Mouse (Mus musculus): ENCODE measurements at regions not wholly inside any gene's neighbourhood (a gene's known extent, or its start where the extent isn't known, plus 50 kb on each side); places are given as distances from the start of the nearest gene placed in this dataset.

DNA sequence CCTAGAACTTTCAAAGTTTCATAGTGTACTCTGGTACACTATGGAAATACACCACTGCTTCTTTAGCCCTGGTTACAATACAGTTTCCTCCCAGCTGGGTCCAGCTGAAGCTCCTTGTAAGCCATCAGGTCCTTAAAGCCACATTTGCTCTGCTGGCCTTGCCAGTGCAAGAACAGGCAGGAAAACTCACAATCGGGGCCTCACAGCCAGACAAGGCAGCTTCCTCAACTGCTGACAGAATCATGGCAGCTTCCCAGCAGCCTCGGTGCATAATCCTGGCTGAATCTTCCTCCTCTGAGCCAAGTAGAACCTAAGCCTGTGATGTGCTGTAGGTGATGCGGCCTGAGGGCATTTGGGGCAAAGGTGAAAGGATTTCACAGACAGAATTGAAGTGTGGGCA is 320.5 kb upstream of the Zmiz1 start:
- Histone ChIP-seq H3K9ac (no peak overlapping the region), H3K27me3 (replicated peaks) (no peaks in the 10 kb centered on the region), H3K4me2 (no peak overlapping the region), H3K9me3 (replicated peaks) (peaks cover 5% of the 10 kb centered on the region; the same call in 1 of the 2 replicates), H3K36me3 (no peaks in the 10 kb centered on the region), H3K4me3 (no peak overlapping the region), H3K27ac (no peak overlapping the region), H3K4me1 (no peaks in the 10 kb centered on the region)
- 41% methylated on average over 3 of the region's 3 CpGs for WGBS (ENCODE audit: insufficient replicate concordance)
- no peak for ATAC-seq

DNA sequence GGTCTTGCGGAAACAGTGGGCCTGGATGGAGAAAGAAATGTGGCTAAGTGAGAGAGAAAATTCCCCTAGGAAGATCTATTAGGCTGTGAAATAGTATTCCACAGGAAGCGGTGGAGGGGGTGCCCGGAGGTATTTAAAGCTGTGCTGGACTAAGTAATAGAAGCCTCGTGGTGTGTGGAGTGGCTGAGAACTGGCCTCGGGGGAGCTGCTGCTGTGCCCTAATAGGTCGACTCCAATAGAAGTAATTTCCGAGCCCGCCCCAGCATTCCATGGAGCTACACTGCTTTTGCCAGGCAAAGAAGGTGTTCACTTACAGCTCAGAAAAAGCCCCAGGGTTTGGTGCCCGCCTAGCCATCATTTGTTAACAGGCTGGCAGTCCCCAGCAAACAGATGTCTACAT is 317.1 kb upstream of the Zmiz1 start:
- Histone ChIP-seq H3K9ac (no peak overlapping the region), H3K4me3 (no peak overlapping the region), H3K36me3 (no peaks in the 10 kb centered on the region), H3K4me2 (no peak overlapping the region), H3K9me3 (replicated peaks) (no peaks in the 10 kb centered on the region), H3K27me3 (replicated peaks) (no peaks in the 10 kb centered on the region), H3K27ac (no peak overlapping the region), H3K4me1 (no peaks in the 10 kb centered on the region)
- no peak for ATAC-seq
- WGBS (ENCODE audit: insufficient replicate concordance), result 63% methylated on average over 9 of the region's 9 CpGs

DNA sequence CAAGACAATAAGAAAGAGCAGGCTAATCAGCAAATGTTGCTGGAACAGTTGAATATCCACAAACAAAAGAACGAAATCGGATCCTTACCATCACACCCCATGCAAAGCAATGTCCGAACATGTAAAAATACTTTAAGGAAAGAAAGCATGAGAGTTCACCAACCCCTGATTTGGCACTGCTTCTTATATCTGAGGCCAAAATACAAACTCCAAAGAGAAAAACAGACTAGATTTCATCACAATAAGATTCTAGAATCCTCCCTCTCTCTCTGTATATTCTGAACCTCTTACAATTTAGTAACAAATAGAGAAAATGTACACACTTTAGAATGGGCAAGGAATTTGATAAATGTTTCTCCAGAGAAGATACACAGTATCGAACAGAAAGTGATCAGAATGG is 315.9 kb upstream of the Zmiz1 start:
- no peak for ATAC-seq
- no peaks in the 10 kb centered on the region for H3K9me3 ChIP-seq (replicated peaks)
- no peaks in the 10 kb centered on the region for H3K36me3 ChIP-seq
- H3K9ac ChIP-seq, result no peak overlapping the region
- H3K4me2 ChIP-seq, result no peak overlapping the region
- no peak overlapping the region for H3K27ac ChIP-seq
- no peak overlapping the region for H3K4me3 ChIP-seq
- H3K27me3 ChIP-seq (replicated peaks), result no peaks in the 10 kb centered on the region
- 76% methylated on average over 4 of the region's 4 CpGs for WGBS (ENCODE audit: insufficient replicate concordance)
- H3K4me1 ChIP-seq, result no peaks in the 10 kb centered on the region

DNA sequence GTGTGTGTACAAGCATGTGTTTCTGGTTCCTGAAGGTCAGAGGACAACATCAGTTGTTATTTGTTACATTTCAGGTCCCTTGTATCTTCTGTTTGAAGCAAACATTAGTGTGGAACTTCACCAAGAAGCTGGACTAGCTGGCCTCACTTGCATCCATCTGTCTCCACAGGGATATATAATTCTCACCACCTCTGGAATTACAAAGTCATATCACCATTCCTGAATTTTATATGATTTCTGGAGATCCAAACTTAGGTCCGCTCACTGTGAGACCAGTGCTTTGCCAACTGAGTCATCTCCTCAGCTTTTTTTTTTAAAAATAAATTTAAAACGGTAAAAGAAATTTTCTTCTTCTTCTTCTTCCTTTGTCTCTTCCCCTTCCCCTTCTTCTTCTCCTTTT is 311.3 kb upstream of the Zmiz1 start:
- Histone ChIP-seq H3K4me2 (no peak overlapping the region), H3K36me3 (no peaks in the 10 kb centered on the region), H3K9ac (no peak overlapping the region), H3K4me3 (no peak overlapping the region), H3K27me3 (replicated peaks) (no peaks in the 10 kb centered on the region; the same call in 1 of the 2 replicates), H3K9me3 (replicated peaks) (no peaks in the 10 kb centered on the region), H3K27ac (no peak overlapping the region), H3K4me1 (no peaks in the 10 kb centered on the region)
- ATAC-seq, result no peak
- 60% methylated on average over 2 of the region's 2 CpGs for WGBS (ENCODE audit: insufficient replicate concordance)

DNA sequence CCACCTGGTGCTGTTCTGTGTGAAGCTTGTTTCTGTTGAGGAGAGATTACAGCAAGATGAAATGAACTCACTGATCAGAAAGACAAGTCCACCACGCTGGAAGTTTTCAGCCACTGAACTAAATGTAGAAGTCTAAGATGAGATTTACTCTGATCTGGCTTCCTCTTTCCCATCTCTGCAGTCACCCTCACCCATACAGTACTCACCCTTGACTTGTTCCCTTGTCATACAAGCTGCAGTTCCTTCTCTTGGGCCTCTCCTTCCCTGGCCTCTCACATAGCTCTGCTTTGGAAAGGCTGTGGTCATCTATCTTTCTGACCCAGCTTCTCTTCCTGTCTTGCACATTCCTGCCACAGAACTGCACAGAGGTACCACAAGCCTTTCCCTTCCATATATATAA is 308.0 kb upstream of the Zmiz1 start:
- Histone ChIP-seq H3K9ac (no peak overlapping the region), H3K4me2 (no peak overlapping the region), H3K9me3 (replicated peaks) (no peaks in the 10 kb centered on the region), H3K4me1 (no peaks in the 10 kb centered on the region), H3K36me3 (no peaks in the 10 kb centered on the region), H3K27ac (no peak overlapping the region), H3K27me3 (replicated peaks) (peaks cover 6% of the 10 kb centered on the region; the same call in 1 of the 2 replicates), H3K4me3 (no peak overlapping the region)
- no peak for ATAC-seq
- WGBS (ENCODE audit: insufficient replicate concordance), result 17% methylated on average over 1 of the region's 1 CpGs

DNA sequence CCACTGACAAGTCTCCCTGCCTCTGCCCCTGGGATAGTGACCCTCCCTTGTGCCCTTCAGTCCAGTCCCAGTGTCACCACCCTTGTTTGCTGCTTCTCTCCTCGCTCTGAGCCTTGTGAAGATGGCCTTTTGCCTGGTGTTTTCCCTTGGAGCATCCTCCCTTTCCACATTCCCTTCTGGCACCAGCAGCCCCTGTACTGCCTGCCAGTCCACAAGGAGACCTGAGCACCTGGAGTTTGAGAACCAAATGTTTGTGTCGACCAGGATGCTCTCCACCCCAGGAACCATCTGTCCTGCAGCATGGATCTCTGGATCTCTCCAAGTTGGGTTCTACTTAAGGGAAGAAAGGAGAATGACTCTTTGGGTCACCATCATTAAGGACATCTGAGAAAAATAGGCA is 307.5 kb upstream of the Zmiz1 start:
- no peak overlapping the region for H3K4me3 ChIP-seq
- WGBS (ENCODE audit: insufficient replicate concordance), result 53% methylated on average over 2 of the region's 2 CpGs
- no peak overlapping the region for H3K27ac ChIP-seq
- no peaks in the 10 kb centered on the region for H3K4me1 ChIP-seq
- no peak for ATAC-seq
- H3K4me2 ChIP-seq, result no peak overlapping the region
- no peak overlapping the region for H3K9ac ChIP-seq
- peaks cover 6% of the 10 kb centered on the region; the same call in 1 of the 2 replicates for H3K27me3 ChIP-seq (replicated peaks)
- no peaks in the 10 kb centered on the region for H3K36me3 ChIP-seq
- H3K9me3 ChIP-seq (replicated peaks), result no peaks in the 10 kb centered on the region

GRCm38 (mm10) chr14:25153573-25153972 is 305.4 kb upstream of the Zmiz1 start:
- H3K9ac ChIP-seq, result no peak overlapping the region
- H3K36me3 ChIP-seq, result no peaks in the 10 kb centered on the region
- H3K27me3 ChIP-seq (replicated peaks), result peaks cover 6% of the 10 kb centered on the region; the same call in 1 of the 2 replicates
- 58% methylated on average over 4 of the region's 4 CpGs for WGBS (ENCODE audit: insufficient replicate concordance)
- no peak for ATAC-seq
- H3K9me3 ChIP-seq (replicated peaks), result no peaks in the 10 kb centered on the region
- H3K4me3 ChIP-seq, result no peak overlapping the region
- no peak overlapping the region for H3K4me2 ChIP-seq
- no peak overlapping the region for H3K27ac ChIP-seq
- H3K4me1 ChIP-seq, result no peaks in the 10 kb centered on the region

DNA sequence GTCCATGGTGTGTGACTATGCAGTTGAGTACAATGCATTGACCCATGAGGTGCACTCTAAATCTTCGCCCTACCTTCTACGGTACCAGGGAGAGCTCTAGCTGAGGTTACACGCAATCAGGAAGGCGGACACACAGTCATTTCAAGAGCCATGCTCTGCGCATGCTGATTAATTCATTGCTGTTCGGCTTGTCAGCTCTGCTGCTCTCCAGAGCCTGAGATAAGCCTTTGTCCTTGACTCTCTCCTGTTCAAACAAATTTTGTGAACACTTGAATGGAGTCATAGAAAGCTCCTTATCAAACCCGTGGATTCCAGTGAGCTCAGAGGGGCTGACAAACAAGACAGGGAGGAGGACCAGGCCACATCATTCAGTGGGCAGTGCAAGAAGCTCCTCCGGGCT is 304.8 kb upstream of the Zmiz1 start:
- Histone ChIP-seq H3K4me1 (no peaks in the 10 kb centered on the region), H3K9me3 (replicated peaks) (no peaks in the 10 kb centered on the region), H3K36me3 (no peaks in the 10 kb centered on the region), H3K9ac (no peak overlapping the region), H3K27me3 (replicated peaks) (peaks cover 6% of the 10 kb centered on the region; the same call in 1 of the 2 replicates), H3K4me3 (no peak overlapping the region), H3K27ac (no peak overlapping the region), H3K4me2 (no peak overlapping the region)
- 52% methylated on average over 8 of the region's 8 CpGs for WGBS (ENCODE audit: insufficient replicate concordance)
- ATAC-seq, result no peak

DNA sequence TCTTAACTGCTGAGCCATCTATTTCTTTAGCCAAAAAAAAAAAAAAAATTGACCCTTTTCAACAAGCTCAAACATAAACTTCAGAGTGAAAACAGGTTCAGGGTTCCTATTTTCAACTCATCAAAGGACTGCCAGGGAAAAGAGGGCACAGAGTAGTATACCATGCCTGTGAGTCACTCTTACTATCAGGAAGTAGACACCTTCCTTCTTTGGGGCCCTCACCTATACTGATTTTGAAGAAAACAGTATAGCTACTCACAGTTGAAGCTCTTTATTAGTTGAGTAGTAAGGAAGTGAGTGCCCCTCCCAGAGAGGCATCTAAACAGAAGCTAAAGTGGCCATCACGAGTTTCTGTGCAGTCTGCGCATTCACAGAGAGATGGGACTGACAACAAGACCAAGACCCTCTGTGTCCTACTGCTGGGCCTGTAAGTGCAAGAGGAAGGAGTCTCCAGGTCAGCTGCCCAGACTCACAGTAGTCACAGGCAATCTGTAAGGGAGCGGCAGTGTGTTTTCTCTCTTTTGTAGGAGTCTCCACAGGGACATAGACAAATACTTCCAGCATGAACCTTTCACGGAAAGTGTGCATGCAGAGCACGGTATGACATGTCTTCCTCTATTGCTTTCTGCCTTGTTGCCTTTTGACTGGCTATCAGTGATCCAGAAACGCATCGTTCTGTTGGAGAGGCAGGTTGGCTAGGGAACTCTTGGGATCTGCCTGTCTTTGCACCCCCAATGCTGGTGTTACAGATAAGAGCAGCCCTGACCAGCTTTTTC is 303.8 kb upstream of the Zmiz1 start:
- H3K9me3 ChIP-seq (replicated peaks), result no peaks in the 10 kb centered on the region
- 58% methylated on average over 7 of the region's 7 CpGs for WGBS (ENCODE audit: insufficient replicate concordance)
- H3K4me3 ChIP-seq, result no peak overlapping the region
- H3K9ac ChIP-seq, result no peak overlapping the region
- no peak for ATAC-seq
- H3K4me2 ChIP-seq, result no peak overlapping the region
- no peak overlapping the region for H3K27ac ChIP-seq
- no peaks in the 10 kb centered on the region for H3K36me3 ChIP-seq
- peaks cover 6% of the 10 kb centered on the region; the same call in 1 of the 2 replicates for H3K27me3 ChIP-seq (replicated peaks)
- H3K4me1 ChIP-seq, result no peaks in the 10 kb centered on the region

GRCm38 (mm10) chr14:25156171-25156570 is 302.8 kb upstream of the Zmiz1 start:
- 59% methylated on average over 9 of the region's 9 CpGs for WGBS (ENCODE audit: insufficient replicate concordance)
- H3K27ac ChIP-seq, result no peak overlapping the region

DNA sequence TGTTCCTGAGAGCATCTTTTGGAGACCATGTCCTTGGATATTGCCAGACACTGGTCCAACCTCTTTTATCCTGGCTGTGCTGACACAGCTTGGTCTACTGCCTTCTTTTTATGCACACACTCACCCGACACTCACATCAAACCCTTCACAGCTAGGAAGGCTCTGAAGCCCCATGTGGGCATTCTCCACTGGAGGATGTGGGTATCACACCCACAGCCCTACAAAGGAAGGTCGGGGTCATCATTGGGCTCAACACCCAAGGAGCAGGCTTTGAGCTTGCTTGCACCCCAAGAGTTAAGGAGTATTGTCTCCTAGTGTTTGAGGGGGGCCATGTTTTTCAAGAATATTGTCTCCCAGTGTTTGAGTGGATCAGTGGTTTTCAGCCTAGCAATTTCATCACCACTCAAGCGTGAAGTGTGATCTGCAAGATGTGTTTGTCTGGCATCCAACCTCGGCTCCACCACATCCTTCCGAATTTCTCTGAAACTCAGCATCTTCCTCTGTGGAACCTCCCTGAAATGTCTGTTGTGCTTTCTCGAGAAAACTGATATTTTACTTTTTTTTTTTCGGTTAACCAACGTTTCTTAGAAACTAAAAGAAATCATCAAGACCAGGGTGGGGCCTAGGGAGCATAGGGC is 297.2 kb upstream of the Zmiz1 start:
- H3K27me3 ChIP-seq (replicated peaks), result no peaks in the 10 kb centered on the region
- no peaks in the 10 kb centered on the region for H3K36me3 ChIP-seq
- H3K4me3 ChIP-seq, result no peak overlapping the region
- H3K27ac ChIP-seq, result no peak overlapping the region
- no peaks in the 10 kb centered on the region for H3K4me1 ChIP-seq
- H3K9me3 ChIP-seq (replicated peaks), result no peaks in the 10 kb centered on the region
- 59% methylated on average over 8 of the region's 8 CpGs for WGBS (ENCODE audit: insufficient replicate concordance)
- H3K9ac ChIP-seq, result no peak overlapping the region
- H3K4me2 ChIP-seq, result no peak overlapping the region
- no peak for ATAC-seq

More at GRCm38 (mm10) chr14:25156171-25156570, 302.8 kb upstream of the Zmiz1 start:
- Histone ChIP-seq H3K27me3 (replicated peaks) (peaks cover 6% of the 10 kb centered on the region; the same call in 1 of the 2 replicates), H3K9me3 (replicated peaks) (no peaks in the 10 kb centered on the region), H3K4me3 (no peak overlapping the region), H3K4me1 (no peaks in the 10 kb centered on the region), H3K9ac (no peak overlapping the region), H3K36me3 (no peaks in the 10 kb centered on the region), H3K4me2 (no peak overlapping the region)
- ATAC-seq, result no peak

DNA sequence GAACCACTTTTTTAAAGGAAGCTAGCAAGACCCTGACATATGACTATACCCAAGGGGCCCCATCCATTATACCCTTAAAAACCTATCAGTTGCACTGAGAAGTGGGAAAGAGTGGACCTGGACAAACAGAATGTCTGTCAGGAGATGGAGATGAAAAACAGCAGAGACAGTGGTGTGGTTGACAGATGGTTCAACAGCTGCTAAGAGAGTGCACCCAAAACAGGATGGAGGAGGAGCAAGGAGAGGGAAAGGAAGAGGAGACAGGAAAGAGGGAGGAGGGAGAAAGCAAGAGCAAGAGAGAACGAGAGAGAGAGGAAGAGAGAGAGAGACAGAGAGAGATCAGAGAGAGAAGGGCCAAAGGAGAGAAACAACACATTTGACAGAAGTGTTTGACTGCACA is 292.8 kb upstream of the Zmiz1 start:
- Histone ChIP-seq H3K27ac (no peak overlapping the region), H3K4me2 (no peak overlapping the region), H3K4me1 (no peaks in the 10 kb centered on the region), H3K27me3 (replicated peaks) (no peaks in the 10 kb centered on the region), H3K9ac (no peak overlapping the region), H3K36me3 (no peaks in the 10 kb centered on the region), H3K4me3 (no peak overlapping the region), H3K9me3 (replicated peaks) (no peaks in the 10 kb centered on the region)
- 16% methylated on average over 1 of the region's 1 CpGs for WGBS (ENCODE audit: insufficient replicate concordance)
- no peak for ATAC-seq

Data from liver, embryonic 12.5 days (tissue).